Mouse (Mus musculus) liver, postnatal 0 days (tissue): ENCODE results near the gene Flot1. TPM values are rescaled to one million over a fixed set of nuclear protein-coding genes. Genes with fewer than 3 reads are reported as not detected.

Experiments used
- ATAC-seq: fragments of 200-750 bp; cut with Nextera tagmentation; 2 replicates; pipeline ENCODE4 v1.8.0; 2017; ENCODE audit warnings: mild to moderate bottlenecking, moderate library complexity
- DNase-seq: peaks from one replicate; pipeline ENCODE4 v3.0.0-alpha.2; 2016
- H3K27ac ChIP-seq: fragments of 300-500 bp; sonication (generic); 2 replicates; pipeline ENCODE4 v1.5.1; 2014; ENCODE audit warnings: antibody characterized with exemption, moderate library complexity, mild to moderate bottlenecking, low read depth
- H3K27me3 ChIP-seq: fragments of 300-500 bp; sonication (generic); 2 replicates; pipeline ENCODE4 v1.6.1; 2014; ENCODE audit warnings: low read length, control low read depth, mixed read lengths; ENCODE audit not compliant: insufficient read depth
- H3K36me3 ChIP-seq: fragments of 300-500 bp; sonication (generic); replicated peaks from 2 replicates; pipeline ENCODE4 v1.6.1; 2014; ENCODE audit warnings: mild to moderate bottlenecking, control low read depth, low read length, moderate library complexity, mixed read lengths; ENCODE audit not compliant: insufficient read depth
- H3K4me1 ChIP-seq: fragments of 300-500 bp; sonication (generic); 2 replicates; pipeline ENCODE4 v1.6.1; 2014; ENCODE audit warnings: antibody characterized with exemption, mild to moderate bottlenecking, control low read depth; ENCODE audit not compliant: insufficient read depth
- H3K4me2 ChIP-seq: fragments of 300-500 bp; sonication (generic); 2 replicates; pipeline ENCODE4 v1.6.1; 2014; ENCODE audit warnings: low read depth, mild to moderate bottlenecking, low read length, moderate library complexity, mixed read lengths
- H3K4me3 ChIP-seq: fragments of 300-500 bp; sonication (generic); 2 replicates; pipeline ENCODE4 v1.5.1; 2014; ENCODE audit warnings: low read depth, low read length
- H3K9ac ChIP-seq: fragments of 300-500 bp; sonication (generic); replicated peaks from 2 replicates; pipeline ENCODE4 v1.6.1; 2014; ENCODE audit warnings: mild to moderate bottlenecking, moderate library complexity
- H3K9me3 ChIP-seq: fragments of 300-500 bp; sonication (generic); 2 replicates; pipeline ENCODE4 v1.6.1; 2016; ENCODE audit warnings: mild to moderate bottlenecking, control low read depth, low read length, mixed read lengths
- CTCF ChIP-seq: sonication (generic); IDR thresholded peaks from 2 replicates; pipeline ENCODE4 v1.5.1; 2016; ENCODE audit warnings: antibody characterized with exemption, low read depth
- EP300 ChIP-seq: IDR thresholded peaks from 2 replicates; pipeline ENCODE4 v1.6.1; 2016; ENCODE audit warnings: antibody characterized with exemption, low read depth, mild to moderate bottlenecking
- WGBS: fragments of 180-500 bp; shearing (Covaris S2); extraction: QIAGEN DNeasy Blood & Tissue Kit; methylation state at CpG from one replicate; pipeline ENCODE4 v1.1.7; 2014; ENCODE audit not compliant: insufficient replicate concordance; 5-methylcytosine and 5-hydroxymethylcytosine counted together
- polyA plus RNA-seq: library from polyadenylated mRNA; unstranded; fragments of >200 nt; fragmentation: Nextera tagmentation; extraction: Ambion mirVana; gene quantifications from 2 replicates; pipeline ENCODE4 v1.2.1, GENCODE M21; 2015

Gene Flot1
- polyA plus RNA-seq, 1 experiment from 2014 or later = 31.3 TPM

DNA sequence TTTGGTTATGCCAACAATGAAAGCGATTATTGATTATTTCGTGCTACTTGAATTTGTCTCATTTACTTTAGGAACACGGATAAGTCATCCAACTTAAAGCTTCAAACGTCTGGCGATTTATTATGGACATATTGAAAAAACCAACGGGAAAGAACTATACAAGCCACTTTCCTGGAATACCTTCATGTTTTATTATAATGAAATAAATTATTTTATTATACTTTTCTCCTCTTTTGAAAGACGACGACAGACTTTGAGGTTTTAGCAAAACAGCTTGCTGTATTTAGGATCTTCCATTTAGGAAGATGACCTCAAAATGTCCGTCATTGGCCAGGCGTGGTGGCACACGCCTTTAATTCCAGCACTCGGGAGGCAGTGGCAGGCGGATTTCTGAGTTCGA is 17.5 kb downstream of the Flot1 start:
- Histone ChIP-seq H3K9me3 (no peaks in the 10 kb centered on the region), H3K9ac (peak overlapping the region; percentile 35; the same call in 1 of the 2 replicates), H3K4me2 (peak overlapping the region; percentile 88), H3K4me1 (peaks cover 39% of the 10 kb centered on the region), H3K4me3 (peak overlapping the region; percentile 74), H3K27ac (peak overlapping the region; percentile 91), H3K36me3 (peaks cover 22% of the 10 kb centered on the region), H3K27me3 (no peaks in the 10 kb centered on the region)
- DNase-seq = no peak
- TF ChIP-seq CTCF = no peak
- no peak for TF ChIP-seq EP300
- 43% methylated on average over 14 of the region's 14 CpGs for WGBS
- ATAC-seq = no peak

DNA sequence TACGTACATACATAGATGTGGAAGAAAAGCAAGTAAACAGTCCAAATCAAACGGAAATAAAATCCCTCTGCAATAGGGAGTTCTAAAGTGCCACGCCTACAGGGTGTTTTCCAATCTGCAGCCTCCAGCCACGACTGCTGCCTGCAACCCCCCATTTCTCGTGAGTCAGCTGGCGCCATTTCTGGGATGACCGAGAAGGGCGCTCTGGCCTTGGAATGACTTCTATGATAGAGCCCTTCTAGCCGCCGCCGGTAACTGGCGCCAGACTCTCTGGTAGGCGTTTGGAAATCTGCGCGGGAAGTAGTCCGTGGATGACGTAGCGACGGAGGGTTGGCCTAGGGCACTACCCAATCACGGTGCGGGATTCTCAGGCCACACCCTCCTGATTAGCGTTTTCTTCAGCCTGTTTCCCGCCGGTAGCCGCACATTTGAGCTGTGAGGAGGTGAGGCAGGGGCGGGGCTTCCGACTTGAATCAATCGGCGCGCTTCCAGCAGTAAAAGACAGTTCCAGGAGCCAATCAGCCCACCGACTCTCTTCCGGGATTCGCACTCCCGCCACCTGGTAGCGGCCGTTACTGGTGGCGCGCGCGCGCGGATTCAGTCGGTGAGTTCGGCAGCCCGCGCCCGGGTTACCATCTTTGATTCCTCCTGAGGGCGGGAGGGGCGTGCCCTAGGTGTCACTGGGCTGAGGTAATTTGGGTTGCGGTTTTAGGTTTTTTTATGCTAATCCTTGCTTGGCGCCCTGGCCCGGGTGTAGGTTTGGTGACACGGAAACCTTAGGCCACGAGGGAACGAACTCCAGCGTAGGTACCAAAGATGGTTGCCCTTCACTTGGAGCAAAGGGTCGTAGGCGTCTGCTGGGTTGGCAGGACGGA is 18.3 kb downstream of the Flot1 start, which contains the start of gene Mdc1:
TSS of gene Mdc1 (plus strand) at position 440 of the 875 bp plus-strand sequence.
- no peaks in the 10 kb centered on the region for H3K27me3 ChIP-seq
- TF ChIP-seq EP300 (peak; percentile 92), CTCF (peak; percentile 50)
- peak; percentile 99 for DNase-seq
- under 1% methylated on average over 59 of the region's 59 CpGs for WGBS
- H3K4me2 ChIP-seq = peak within 1 kb of the TSS; percentile 88
- no peaks in the 10 kb centered on the region for H3K9me3 ChIP-seq
- H3K4me1 ChIP-seq = peaks cover 32% of the 10 kb centered on the region
- H3K4me3 ChIP-seq = peak within 1 kb of the TSS; percentile 74
- H3K27ac ChIP-seq = peak within 1 kb of the TSS; percentile 91
- peak; percentile 91 for ATAC-seq
- peaks cover 22% of the 10 kb centered on the region for H3K36me3 ChIP-seq
- peak within 1 kb of the TSS; percentile 75 for H3K9ac ChIP-seq

DNA sequence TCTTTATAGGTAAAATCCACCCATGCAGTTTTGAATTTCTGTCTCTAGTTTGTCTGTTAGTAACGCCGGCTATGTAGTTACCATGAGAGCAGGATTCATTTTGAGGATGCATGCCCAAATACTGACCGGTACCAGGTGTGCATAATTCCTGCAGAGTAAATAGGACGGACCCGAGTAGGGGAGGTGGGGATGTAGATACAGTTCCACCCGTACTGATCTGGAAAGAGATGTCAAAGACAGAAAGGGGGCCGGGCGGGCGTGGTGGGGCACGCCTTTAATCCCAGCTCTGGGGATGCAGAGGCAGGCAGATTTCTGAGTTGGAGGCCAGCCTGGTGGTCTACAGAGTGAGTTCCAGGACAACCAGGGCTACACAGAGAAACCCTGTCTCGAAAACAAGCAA is 19.0 kb downstream of the Flot1 start:
- Histone ChIP-seq H3K36me3 (peaks cover 22% of the 10 kb centered on the region), H3K9ac (peak overlapping the region; percentile 75), H3K27me3 (no peaks in the 10 kb centered on the region), H3K4me1 (peaks cover 27% of the 10 kb centered on the region), H3K27ac (peak overlapping the region; percentile 90), H3K9me3 (no peaks in the 10 kb centered on the region), H3K4me3 (peak overlapping the region; percentile 74), H3K4me2 (peak overlapping the region; percentile 88)
- WGBS = 7% methylated on average over 11 of the region's 11 CpGs
- TF ChIP-seq CTCF = no peak
- TF ChIP-seq EP300 = no peak
- ATAC-seq (no peak), DNase-seq (peak; percentile 52)

DNA sequence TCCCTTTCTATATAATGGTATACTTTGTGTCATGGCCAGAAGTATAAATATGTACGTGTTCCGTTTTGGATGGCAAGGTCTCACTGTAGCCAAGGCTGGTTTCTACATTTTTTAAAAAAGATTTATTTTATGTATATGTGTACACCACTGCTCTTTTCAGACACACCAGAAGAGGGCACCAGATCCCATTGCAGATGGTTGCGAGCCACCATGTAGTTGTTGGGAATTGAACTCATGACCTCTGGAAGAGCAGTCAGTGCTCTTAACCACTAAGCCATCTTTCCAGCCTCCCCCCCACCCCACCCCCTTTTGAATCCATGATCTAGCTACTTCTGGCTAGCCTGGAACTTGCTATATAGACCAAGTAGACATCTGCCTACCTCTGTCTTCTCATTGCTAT is 20.5 kb downstream of the Flot1 start:
- no peak for DNase-seq
- Histone ChIP-seq H3K9me3 (no peaks in the 10 kb centered on the region), H3K4me1 (peaks cover 25% of the 10 kb centered on the region), H3K9ac (no peak overlapping the region), H3K36me3 (peaks cover 37% of the 10 kb centered on the region), H3K27me3 (no peaks in the 10 kb centered on the region), H3K4me3 (no peak overlapping the region), H3K4me2 (no peak overlapping the region), H3K27ac (no peak overlapping the region)
- no peak for ATAC-seq
- 89% methylated on average over 3 of the region's 3 CpGs for WGBS
- TF ChIP-seq CTCF (peak; percentile 48), EP300 (no peak)

DNA sequence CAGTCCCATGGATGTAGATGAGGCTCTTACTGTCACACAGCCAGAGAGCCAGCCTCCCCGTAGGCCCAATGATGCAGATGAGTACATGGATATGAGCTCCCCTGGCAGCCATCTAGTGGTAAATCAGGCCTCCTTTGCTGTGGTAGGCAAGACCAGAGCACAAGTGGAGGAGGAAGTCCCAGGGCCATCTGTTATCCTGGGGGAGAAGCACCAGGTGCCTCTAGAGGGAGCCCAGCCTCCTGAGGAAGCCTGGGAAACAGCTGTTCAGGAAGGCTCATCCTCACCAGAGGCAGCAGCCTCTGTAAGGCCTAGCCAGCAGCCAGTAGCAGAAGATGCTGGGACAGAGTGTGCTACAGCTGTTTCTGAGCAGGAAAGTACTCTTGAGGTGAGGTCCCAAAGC is 25.1 kb downstream of the Flot1 start:
- Histone ChIP-seq H3K9ac (no peak overlapping the region), H3K36me3 (peaks cover 75% of the 10 kb centered on the region), H3K9me3 (no peaks in the 10 kb centered on the region), H3K27ac (no peak overlapping the region), H3K27me3 (no peaks in the 10 kb centered on the region), H3K4me3 (no peak overlapping the region), H3K4me2 (no peak overlapping the region), H3K4me1 (peaks cover 4% of the 10 kb centered on the region; the same call in 1 of the 2 replicates)
- DNase-seq = no peak
- 58% methylated on average over 1 of the region's 1 CpGs for WGBS
- ATAC-seq = no peak
- TF ChIP-seq CTCF (peak; percentile 36), EP300 (no peak)

DNA sequence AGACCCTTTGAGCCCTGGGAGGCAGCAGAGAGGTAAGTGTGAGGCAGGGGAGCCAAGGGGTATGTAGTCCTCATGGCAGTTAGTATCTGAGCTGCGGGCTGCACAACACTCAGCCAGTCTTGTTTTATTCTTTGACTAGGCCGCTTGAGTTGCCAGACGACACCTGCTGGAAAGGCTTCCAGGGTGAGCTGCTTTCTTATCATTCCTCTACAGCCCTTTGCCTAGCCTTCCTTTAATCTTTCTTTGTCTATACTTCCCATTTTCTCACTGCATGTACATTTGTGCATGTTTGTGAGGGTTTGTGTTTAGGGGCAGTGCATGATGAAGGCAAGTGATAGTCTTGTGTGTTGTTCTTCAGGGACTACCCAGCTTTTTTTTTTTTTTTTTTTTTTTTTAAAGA is 27.9 kb downstream of the Flot1 start:
- no peak overlapping the region for H3K9ac ChIP-seq
- H3K4me1 ChIP-seq = peaks cover 4% of the 10 kb centered on the region; the same call in 1 of the 2 replicates
- 47% methylated on average over 3 of the region's 3 CpGs for WGBS
- H3K4me2 ChIP-seq = no peak overlapping the region
- TF ChIP-seq EP300 (peak; percentile 34; the same call in 1 of the 2 replicates), CTCF (peak; percentile 21; the same call in 1 of the 2 replicates)
- H3K36me3 ChIP-seq = peaks cover 71% of the 10 kb centered on the region
- H3K27me3 ChIP-seq = no peaks in the 10 kb centered on the region
- ATAC-seq (peak; percentile 68), DNase-seq (no peak)
- no peak overlapping the region for H3K4me3 ChIP-seq
- H3K9me3 ChIP-seq = no peaks in the 10 kb centered on the region
- peak overlapping the region; percentile 66 for H3K27ac ChIP-seq
